Mouse (Mus musculus): ENCODE measurements at regions not wholly inside any gene's neighbourhood (a gene's known extent, or its start where the extent isn't known, plus 50 kb on each side); places are given as distances from the start of the nearest gene placed in this dataset.

DNA sequence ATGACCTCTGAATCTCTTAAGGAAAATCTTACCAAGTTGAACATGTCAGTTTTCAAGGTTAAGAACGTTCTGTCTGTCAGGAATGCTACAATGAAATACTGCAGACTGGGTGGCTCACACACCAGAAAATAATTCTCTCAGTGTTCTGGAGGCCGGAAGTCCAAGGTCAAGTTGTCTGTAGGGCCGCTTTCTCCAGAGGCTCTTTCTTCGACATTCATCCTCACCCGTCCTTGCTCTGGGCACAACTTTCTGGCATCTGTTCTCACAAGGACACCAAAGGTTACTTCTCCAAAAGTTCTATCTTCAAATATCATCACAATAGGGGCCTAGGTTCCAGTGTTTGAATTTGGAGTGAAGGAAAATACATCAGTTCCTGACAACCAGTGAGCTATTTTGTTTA, 239.2 kb downstream of the Kcnrg start:
- TF ChIP-seq CTCF (IDR thresholded peaks at IDR 0.05; ENCODE audit: control insufficient read depth, insufficient read depth, insufficient read length) (no peak), MAX (IDR thresholded peaks at IDR 0.05) (no peak), USF1 (IDR thresholded peaks at IDR 0.05; ENCODE audit: low read depth) (no peak), FOSL1 (IDR thresholded peaks at IDR 0.05; ENCODE audit: insufficient read depth, low read length, poor library complexity, severe bottlenecking) (no peak)

Measured in C2C12 (cell line).